Mouse (Mus musculus): ENCODE results near the gene Ndufs2. TPM values are rescaled to one million over a fixed set of nuclear protein-coding genes. Genes with fewer than 3 reads are reported as not detected.
A peak's percentile ranks its signal among the peaks of the same experiment; 100 is the strongest.
"Not testable (repeated sequence)": the region's sequence is repeated elsewhere in the genome, so short reads cannot be mapped to it uniquely, and the experiment has no call there.

Ndufs2 gene
- total and polyA plus RNA-seq, 2 experiments from 2014 or later: 203 to 219 TPM

GRCm38 (mm10) chr1:171247453-171247841, 3.7 kb downstream of the Ndufs2 start:
- Histone ChIP-seq H3K27me3 (ENCODE audit: insufficient read depth, low read length) (no peaks in the 10 kb centered on the region), H3K4me2 (ENCODE audit: low read depth) (peak overlapping the region; percentile 63), H3K36me3 (ENCODE audit: insufficient read depth) (0 out of 2 replicates have a peak, but pooled peaks cover 6% of the 10 kb centered on the region), H3K4me1 (ENCODE audit: insufficient read depth) (peaks cover 15% of the 10 kb centered on the region; the same call in 1 of the 2 replicates), H3K9ac (peak overlapping the region; percentile 36), H3K27ac (ENCODE audit: low read depth, low read length) (peak overlapping the region; percentile 75; the same call in 1 of the 2 replicates), H3K9me3 (ENCODE audit: low read length) (no peaks in the 10 kb centered on the region), H3K4me3 (ENCODE audit: low read depth, low read length) (peak overlapping the region; percentile 75)
- no peak for TF ChIP-seq CTCF (IDR thresholded peaks at IDR 0.05; ENCODE audit: low read depth)
- DNase-seq (no peak), ATAC-seq (0 out of 2 replicates have a peak, but pooled peaks have one; percentile 0)
- 17% methylated on average over 13 of the region's 13 CpGs for whole genome bisulfite sequencing

DNA sequence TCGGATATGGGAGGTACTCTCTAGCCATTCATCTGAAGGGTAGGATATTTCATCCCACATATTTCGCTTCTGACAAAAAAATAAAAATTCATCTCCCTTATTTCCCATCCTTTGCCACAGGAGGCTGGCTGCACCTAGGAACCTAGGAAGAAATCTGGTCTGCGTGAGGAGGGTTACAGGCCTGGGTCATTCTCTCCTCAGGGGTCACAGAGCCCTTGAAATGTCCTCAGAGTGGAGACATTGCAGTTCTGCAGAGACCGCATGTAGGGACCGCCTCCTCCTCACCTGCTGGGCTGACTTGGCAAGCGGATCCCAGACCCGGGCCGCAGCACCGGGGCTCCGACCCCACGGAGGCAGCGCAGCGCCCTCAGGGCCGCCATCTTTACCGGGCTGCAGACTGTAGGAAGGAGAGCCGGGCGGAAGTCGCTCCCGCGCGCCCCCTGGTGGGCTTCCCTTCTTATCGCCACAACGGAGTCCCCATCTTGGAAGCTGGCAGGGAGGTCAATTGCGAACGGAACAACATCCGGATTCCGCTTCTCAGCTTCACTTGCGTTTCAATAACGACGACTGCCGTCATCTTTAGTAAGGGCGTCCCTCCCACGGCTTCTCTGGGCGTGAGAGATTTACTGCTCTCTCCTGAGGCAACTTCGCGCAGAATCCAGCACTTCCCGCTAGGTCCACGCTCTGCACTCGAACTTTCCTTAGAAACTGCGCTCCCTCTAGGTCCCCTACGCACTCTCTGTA, 4.3 kb downstream of the Ndufs2 start:
- H3K9me3 ChIP-seq (ENCODE audit: low read length): no peaks in the 10 kb centered on the region
- peaks cover 10% of the 10 kb centered on the region; the same call in 1 of the 2 replicates for H3K4me1 ChIP-seq (ENCODE audit: insufficient read depth)
- 2% methylated on average over 41 of the region's 41 CpGs for WGBS
- ATAC-seq: peak; percentile 96
- peak overlapping the region; percentile 92 for H3K9ac ChIP-seq
- H3K36me3 ChIP-seq (ENCODE audit: insufficient read depth): 0 out of 2 replicates have a peak, but pooled peaks cover 9% of the 10 kb centered on the region
- peak; percentile 95 for TF ChIP-seq CTCF (IDR thresholded peaks at IDR 0.05; ENCODE audit: low read depth)
- H3K4me2 ChIP-seq (ENCODE audit: low read depth): peak overlapping the region; percentile 64
- H3K27ac ChIP-seq (ENCODE audit: low read depth, low read length): peak overlapping the region; percentile 75
- DNase-seq: peak; percentile 99
- no peaks in the 10 kb centered on the region for H3K27me3 ChIP-seq (ENCODE audit: insufficient read depth, low read length)
- peak overlapping the region; percentile 75 for H3K4me3 ChIP-seq (ENCODE audit: low read depth, low read length)

DNA sequence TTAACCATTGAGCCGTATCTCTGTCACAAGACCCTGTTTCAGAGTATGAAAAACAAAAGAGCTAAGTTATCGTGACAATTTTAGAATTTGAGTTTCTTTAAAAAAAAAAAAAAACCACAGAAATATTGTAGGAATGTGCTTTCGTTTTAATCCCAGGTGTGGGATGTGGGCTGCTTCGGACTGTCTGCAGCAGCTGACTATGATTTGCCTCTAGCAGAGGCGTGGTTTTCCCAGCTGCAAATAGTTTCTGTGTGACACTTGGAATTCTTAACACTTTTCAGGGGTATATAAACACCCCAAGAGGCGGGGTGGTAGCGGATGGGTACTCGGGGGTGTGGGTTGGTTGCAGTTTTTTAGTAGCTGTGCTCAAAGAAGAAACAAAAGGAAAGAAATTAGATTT, 5.8 kb downstream of the Ndufs2 start:
- DNase-seq: no peak
- Histone ChIP-seq H3K27ac (ENCODE audit: low read depth, low read length) (no peak overlapping the region), H3K4me1 (ENCODE audit: insufficient read depth) (0 out of 2 replicates have a peak, but pooled peaks cover 2% of the 10 kb centered on the region), H3K36me3 (ENCODE audit: insufficient read depth) (peaks cover 23% of the 10 kb centered on the region), H3K4me2 (ENCODE audit: low read depth) (no peak overlapping the region), H3K9ac (no peak overlapping the region), H3K9me3 (ENCODE audit: low read length) (no peaks in the 10 kb centered on the region), H3K27me3 (ENCODE audit: insufficient read depth, low read length) (no peaks in the 10 kb centered on the region), H3K4me3 (ENCODE audit: low read depth, low read length) (no peak overlapping the region)
- 94% methylated on average over 8 of the region's 8 CpGs for WGBS
- TF ChIP-seq CTCF (IDR thresholded peaks at IDR 0.05; ENCODE audit: low read depth): no peak
- ATAC-seq: no peak

- peaks cover 55% of the 10 kb centered on the region for H3K36me3 ChIP-seq (ENCODE audit: insufficient read depth)
- DNase-seq; H3K27me3 ChIP-seq (ENCODE audit: insufficient read depth, low read length); H3K27ac ChIP-seq (ENCODE audit: low read depth, low read length); H3K4me3 ChIP-seq (ENCODE audit: low read depth, low read length); H3K9me3 ChIP-seq (ENCODE audit: low read length); ATAC-seq; H3K4me2 ChIP-seq (ENCODE audit: low read depth); H3K9ac ChIP-seq; H3K4me1 ChIP-seq (ENCODE audit: insufficient read depth): not testable (repeated sequence)
- WGBS: 81% methylated on average over 12 of the region's 12 CpGs
These were observed 9.2 kb downstream of the Ndufs2 start for GRCm38 (mm10) chr1:171241952-171242351.

GRCm38 (mm10) chr1:171240911-171241310, 10.3 kb downstream of the Ndufs2 start:
- Histone ChIP-seq H3K9ac (no peak overlapping the region), H3K4me1 (ENCODE audit: insufficient read depth) (no peaks in the 10 kb centered on the region), H3K36me3 (ENCODE audit: insufficient read depth) (peaks cover 63% of the 10 kb centered on the region), H3K27me3 (ENCODE audit: insufficient read depth, low read length) (no peaks in the 10 kb centered on the region), H3K9me3 (ENCODE audit: low read length) (no peaks in the 10 kb centered on the region), H3K27ac (ENCODE audit: low read depth, low read length) (no peak overlapping the region), H3K4me3 (ENCODE audit: low read depth, low read length) (no peak overlapping the region), H3K4me2 (ENCODE audit: low read depth) (no peak overlapping the region)
- 95% methylated on average over 10 of the region's 10 CpGs for WGBS
- ATAC-seq: no peak
- no peak for DNase-seq
- no peak for TF ChIP-seq CTCF (IDR thresholded peaks at IDR 0.05; ENCODE audit: low read depth)

DNA sequence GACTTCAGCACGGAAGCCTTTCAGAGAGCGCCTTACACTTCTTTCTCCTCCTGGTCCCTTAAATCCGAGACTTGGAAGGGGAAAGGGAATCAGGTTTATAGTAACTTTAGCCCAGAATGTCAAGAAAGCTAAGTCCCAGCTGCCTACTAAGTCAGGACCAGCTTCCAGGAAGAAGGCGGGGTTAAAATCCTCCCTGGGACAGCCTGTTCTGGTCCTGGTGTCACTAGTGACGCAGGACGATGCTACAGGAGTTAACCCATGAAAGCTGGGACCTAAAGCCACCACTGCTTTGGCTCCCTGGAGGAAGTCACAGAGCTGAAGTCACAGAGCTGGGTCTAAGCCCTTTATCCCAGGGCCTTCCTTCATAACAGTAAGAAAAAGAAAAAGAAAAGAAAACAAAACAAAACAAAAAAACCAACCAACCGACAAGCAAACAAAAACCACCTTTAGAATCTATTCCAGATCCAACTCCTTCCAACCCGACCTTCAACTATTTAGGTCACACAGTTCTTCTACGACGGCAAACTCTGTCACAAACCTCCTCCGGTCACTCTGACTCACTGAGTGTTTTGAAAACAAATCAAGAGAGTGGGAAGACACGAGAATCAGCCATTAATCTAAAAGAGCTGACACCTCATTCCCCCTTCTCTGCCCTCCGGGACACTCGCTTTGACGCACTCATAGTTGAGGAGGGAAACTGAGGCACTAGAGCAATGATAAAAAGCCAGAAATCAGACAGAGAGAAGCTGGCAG, 11.0 kb downstream of the Ndufs2 start:
- Histone ChIP-seq H3K27ac (ENCODE audit: low read depth, low read length) (no peak overlapping the region), H3K4me2 (ENCODE audit: low read depth) (no peak overlapping the region), H3K4me1 (ENCODE audit: insufficient read depth) (no peaks in the 10 kb centered on the region), H3K9ac (no peak overlapping the region), H3K9me3 (ENCODE audit: low read length) (no peaks in the 10 kb centered on the region), H3K4me3 (ENCODE audit: low read depth, low read length) (no peak overlapping the region), H3K36me3 (ENCODE audit: insufficient read depth) (peaks cover 70% of the 10 kb centered on the region), H3K27me3 (ENCODE audit: insufficient read depth, low read length) (no peaks in the 10 kb centered on the region)
- ATAC-seq (no peak), DNase-seq (no peak)
- no peak for TF ChIP-seq CTCF (IDR thresholded peaks at IDR 0.05; ENCODE audit: low read depth)
- 83% methylated on average over 15 of the region's 15 CpGs for WGBS

GRCm38 (mm10) chr1:171238463-171238862, 12.7 kb downstream of the Ndufs2 start:
- H3K4me1 ChIP-seq (ENCODE audit: insufficient read depth): no peaks in the 10 kb centered on the region
- H3K4me2 ChIP-seq (ENCODE audit: low read depth): no peak overlapping the region
- H3K36me3 ChIP-seq (ENCODE audit: insufficient read depth): peaks cover 87% of the 10 kb centered on the region
- H3K27ac ChIP-seq (ENCODE audit: low read depth, low read length): no peak overlapping the region
- no peak for ATAC-seq
- no peaks in the 10 kb centered on the region for H3K9me3 ChIP-seq (ENCODE audit: low read length)
- peak; percentile 76 for TF ChIP-seq CTCF (IDR thresholded peaks at IDR 0.05; ENCODE audit: low read depth)
- no peak overlapping the region for H3K9ac ChIP-seq
- peak; percentile 52 for DNase-seq
- H3K27me3 ChIP-seq (ENCODE audit: insufficient read depth, low read length): no peaks in the 10 kb centered on the region
- 74% methylated on average over 14 of the region's 14 CpGs for WGBS
- no peak overlapping the region for H3K4me3 ChIP-seq (ENCODE audit: low read depth, low read length)

Data from forebrain, postnatal 0 days (tissue).